Mouse (Mus musculus): ENCODE results near the gene Tfam.

Tfam gene

DNA sequence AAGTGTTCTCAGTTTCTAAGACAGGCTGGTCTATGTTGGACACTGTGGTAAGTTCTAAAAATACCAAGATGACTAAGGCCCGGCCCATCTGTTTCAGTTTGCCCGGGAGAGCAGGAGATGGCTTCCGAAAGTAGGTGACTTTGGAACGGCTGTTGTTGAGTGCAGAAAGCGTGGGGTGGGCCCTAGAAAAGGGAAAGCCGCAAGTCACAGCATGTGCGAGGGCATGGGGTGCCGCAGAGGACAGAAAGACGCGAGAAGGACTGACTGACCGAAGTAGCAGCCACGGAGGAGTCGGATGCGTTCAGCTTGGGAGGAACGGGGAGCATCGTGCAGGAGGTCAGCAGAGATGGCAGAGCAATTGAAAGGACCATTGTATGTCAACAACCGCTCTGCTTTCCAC, 12.4 kb upstream of the Tfam start:
- Histone ChIP-seq H3K27me3 (ENCODE audit: control insufficient read depth, insufficient read depth, low read length, poor library complexity, severe bottlenecking) (no peaks in the 10 kb centered on the region), H3K36me3 (ENCODE audit: control insufficient read depth, insufficient read depth, low read length, poor library complexity, severe bottlenecking) (peaks cover 4% of the 10 kb centered on the region; the same call in 1 of the 2 replicates)
- no peak for DNase-seq (ENCODE audit: low read depth, low spot score)

GRCm38 (mm10) chr10:71249086-71249880, 11.2 kb upstream of the Tfam start:
- no peaks in the 10 kb centered on the region for H3K36me3 ChIP-seq (ENCODE audit: control insufficient read depth, insufficient read depth, low read length, poor library complexity, severe bottlenecking)
- no peak for DNase-seq (ENCODE audit: low read depth, low spot score)
- H3K27me3 ChIP-seq (ENCODE audit: control insufficient read depth, insufficient read depth, low read length, poor library complexity, severe bottlenecking): no peaks in the 10 kb centered on the region

DNA sequence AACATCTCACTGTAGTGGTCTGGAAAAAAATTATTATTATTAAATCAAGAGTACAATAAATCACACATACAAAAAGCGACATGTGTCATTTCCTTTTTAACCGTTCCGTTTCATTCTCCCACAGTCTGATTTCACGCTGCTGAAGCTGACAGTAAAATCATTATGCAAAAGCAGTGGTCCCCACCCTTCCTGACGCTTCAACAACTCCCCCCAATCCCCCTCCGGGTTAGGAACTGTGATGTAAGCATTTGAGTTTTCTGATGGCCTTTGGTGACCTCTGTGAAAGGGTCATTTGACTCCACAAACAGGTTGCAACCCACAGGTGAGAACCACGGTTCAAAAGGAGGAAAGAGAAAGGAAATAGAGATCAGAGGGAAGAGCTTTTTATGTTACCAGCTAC, 8.9 kb upstream of the Tfam start:
- DNase-seq (ENCODE audit: low read depth, low spot score): peak; percentile 82
- Histone ChIP-seq H3K36me3 (ENCODE audit: control insufficient read depth, insufficient read depth, low read length, poor library complexity, severe bottlenecking) (no peaks in the 10 kb centered on the region), H3K27me3 (ENCODE audit: control insufficient read depth, insufficient read depth, low read length, poor library complexity, severe bottlenecking) (no peaks in the 10 kb centered on the region)

DNA sequence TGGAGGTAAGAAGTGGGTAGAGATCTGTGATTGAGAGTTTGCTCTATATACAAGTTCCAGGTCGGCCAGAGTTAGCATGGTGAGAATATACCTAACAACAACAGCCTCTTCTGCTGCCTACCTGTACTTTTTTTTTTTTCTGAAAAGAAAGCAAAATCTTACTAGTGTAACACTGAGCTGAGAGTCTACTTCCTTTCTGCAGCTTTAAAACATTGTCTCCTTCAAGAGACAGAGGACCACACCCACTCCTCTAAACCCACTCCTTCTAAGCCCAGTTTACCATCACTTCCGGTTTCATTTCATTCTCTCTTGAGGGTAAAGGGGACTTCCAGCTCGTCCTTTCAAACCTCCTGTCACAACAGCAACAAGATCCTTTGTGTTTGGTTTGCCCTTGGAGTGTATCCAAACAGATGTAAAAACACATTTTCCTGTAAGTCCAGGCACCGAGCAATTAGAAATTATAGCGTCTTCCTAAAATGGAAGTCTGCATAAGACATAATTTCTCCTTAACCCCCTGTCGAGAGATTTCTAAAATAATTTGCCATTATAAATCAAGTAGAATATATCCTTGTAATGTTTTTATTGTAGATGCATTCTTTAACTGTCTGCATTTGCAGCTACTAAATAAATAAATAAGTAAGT, 1.5 kb upstream of the Tfam start:
- Histone ChIP-seq H3K27me3 (ENCODE audit: control insufficient read depth, insufficient read depth, low read length, poor library complexity, severe bottlenecking) (no peaks in the 10 kb centered on the region), H3K36me3 (ENCODE audit: control insufficient read depth, insufficient read depth, low read length, poor library complexity, severe bottlenecking) (peaks cover 5% of the 10 kb centered on the region)
- DNase-seq (ENCODE audit: low read depth, low spot score): peak; percentile 91

GRCm38 (mm10) chr10:71237516-71238239, 402 bp downstream of the Tfam start:
- H3K36me3 ChIP-seq (ENCODE audit: control insufficient read depth, insufficient read depth, low read length, poor library complexity, severe bottlenecking): peaks cover 7% of the 10 kb centered on the region
- no peaks in the 10 kb centered on the region for H3K27me3 ChIP-seq (ENCODE audit: control insufficient read depth, insufficient read depth, low read length, poor library complexity, severe bottlenecking)
- DNase-seq (ENCODE audit: low read depth, low spot score): peak; percentile 95

- DNase-seq (ENCODE audit: low read depth, low spot score): no peak
- H3K36me3 ChIP-seq (ENCODE audit: control insufficient read depth, insufficient read depth, low read length, poor library complexity, severe bottlenecking): peaks cover 9% of the 10 kb centered on the region
Measured at GRCm38 (mm10) chr10:71234071-71234470, 4.0 kb downstream of the Tfam start.

DNA sequence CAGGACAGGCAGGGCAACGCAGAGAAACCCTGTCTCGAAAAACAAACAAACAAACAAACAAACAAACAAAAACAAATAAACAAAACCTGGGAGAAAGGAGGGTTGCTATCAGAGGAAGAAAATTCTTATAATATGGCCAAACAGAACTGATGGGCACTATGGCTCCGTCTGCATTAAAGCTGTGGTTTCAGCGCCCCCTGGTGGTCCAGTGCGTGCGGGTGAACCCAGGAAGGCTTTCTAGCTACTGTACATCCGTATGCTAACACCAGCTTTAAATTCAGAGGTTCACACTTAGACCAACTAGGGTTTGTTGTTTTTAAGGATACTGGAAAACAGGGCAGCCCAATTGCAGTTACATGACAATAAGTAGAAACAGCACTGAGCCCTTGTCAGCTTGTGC, 12.2 kb downstream of the Tfam start:
- peaks cover 12% of the 10 kb centered on the region for H3K36me3 ChIP-seq (ENCODE audit: control insufficient read depth, insufficient read depth, low read length, poor library complexity, severe bottlenecking)
- peak; percentile 79 for DNase-seq (ENCODE audit: low read depth, low spot score)
- H3K27me3 ChIP-seq (ENCODE audit: control insufficient read depth, insufficient read depth, low read length, poor library complexity, severe bottlenecking): no peaks in the 10 kb centered on the region

More at GRCm38 (mm10) chr10:71234071-71234470, 4.0 kb downstream of the Tfam start:
- H3K27me3 ChIP-seq (ENCODE audit: control insufficient read depth, insufficient read depth, low read length, poor library complexity, severe bottlenecking): no peaks in the 10 kb centered on the region

DNA sequence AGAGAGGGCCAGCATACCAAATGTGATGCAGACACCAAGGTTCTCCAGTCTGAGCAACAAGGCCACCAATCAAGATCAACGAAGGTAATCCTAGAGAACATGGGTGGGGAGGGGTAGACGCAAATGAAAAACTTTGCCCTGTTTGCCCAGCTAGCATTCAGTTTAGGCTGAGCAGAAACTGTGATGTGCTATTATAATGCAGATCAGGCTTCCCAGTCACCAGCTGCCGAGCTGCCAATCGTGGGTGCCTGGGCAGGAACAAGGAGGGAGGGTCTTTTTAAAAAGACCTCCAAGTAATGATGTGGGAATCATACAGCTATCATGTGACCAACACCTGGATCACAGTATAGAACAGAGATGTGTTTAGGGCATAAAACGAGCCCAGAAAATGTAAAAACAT, 15.0 kb downstream of the Tfam start:
- DNase-seq (ENCODE audit: low read depth, low spot score): no peak
- peaks cover 8% of the 10 kb centered on the region for H3K36me3 ChIP-seq (ENCODE audit: control insufficient read depth, insufficient read depth, low read length, poor library complexity, severe bottlenecking)

GRCm38 (mm10) chr10:71222639-71223038, 15.4 kb downstream of the Tfam start:
- no peaks in the 10 kb centered on the region for H3K27me3 ChIP-seq (ENCODE audit: control insufficient read depth, insufficient read depth, low read length, poor library complexity, severe bottlenecking)
- DNase-seq (ENCODE audit: low read depth, low spot score): no peak
- H3K36me3 ChIP-seq (ENCODE audit: control insufficient read depth, insufficient read depth, low read length, poor library complexity, severe bottlenecking): peaks cover 8% of the 10 kb centered on the region

More for the DNA sequence above, 15.0 kb downstream of the Tfam start:
- H3K27me3 ChIP-seq (ENCODE audit: control insufficient read depth, insufficient read depth, low read length, poor library complexity, severe bottlenecking): no peaks in the 10 kb centered on the region

- H3K27me3 ChIP-seq (ENCODE audit: control insufficient read depth, insufficient read depth, low read length, poor library complexity, severe bottlenecking): no peaks in the 10 kb centered on the region
- H3K36me3 ChIP-seq (ENCODE audit: control insufficient read depth, insufficient read depth, low read length, poor library complexity, severe bottlenecking): no peaks in the 10 kb centered on the region; the same call in 1 of the 2 replicates
- DNase-seq (ENCODE audit: low read depth, low spot score): peak; percentile 80
Measured at GRCm38 (mm10) chr10:71218228-71218892, 19.7 kb downstream of the Tfam start.

- no peak for DNase-seq (ENCODE audit: low read depth, low spot score)
- Histone ChIP-seq H3K27me3 (ENCODE audit: control insufficient read depth, insufficient read depth, low read length, poor library complexity, severe bottlenecking) (no peaks in the 10 kb centered on the region), H3K36me3 (ENCODE audit: control insufficient read depth, insufficient read depth, low read length, poor library complexity, severe bottlenecking) (no peaks in the 10 kb centered on the region)
Measured at GRCm38 (mm10) chr10:71215996-71216395, 22.1 kb downstream of the Tfam start.

DNA sequence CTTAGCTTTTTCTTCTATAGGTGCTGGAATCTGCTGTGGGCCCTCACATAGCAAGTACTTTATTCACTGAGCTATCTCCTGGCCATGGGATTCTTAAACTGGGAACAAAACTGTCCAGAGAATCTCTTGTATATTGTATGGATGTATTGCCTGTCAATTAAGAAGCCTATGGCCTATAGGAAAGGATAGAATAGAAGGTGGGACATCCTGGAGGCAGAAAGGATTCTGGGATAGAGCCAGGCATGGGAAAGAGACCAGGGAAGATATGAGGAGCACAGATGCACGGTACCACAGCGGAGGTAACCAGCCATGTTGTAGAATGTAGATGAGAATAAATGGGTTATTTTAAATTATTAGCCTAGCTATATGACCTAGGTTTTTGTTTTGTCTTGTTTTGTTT, 36.6 kb downstream of the Tfam start:
- no peak for DNase-seq (ENCODE audit: low read depth, low spot score)
- H3K27me3 ChIP-seq (ENCODE audit: control insufficient read depth, insufficient read depth, low read length, poor library complexity, severe bottlenecking): no peaks in the 10 kb centered on the region
- no peaks in the 10 kb centered on the region for H3K36me3 ChIP-seq (ENCODE audit: control insufficient read depth, insufficient read depth, low read length, poor library complexity, severe bottlenecking)

DNA sequence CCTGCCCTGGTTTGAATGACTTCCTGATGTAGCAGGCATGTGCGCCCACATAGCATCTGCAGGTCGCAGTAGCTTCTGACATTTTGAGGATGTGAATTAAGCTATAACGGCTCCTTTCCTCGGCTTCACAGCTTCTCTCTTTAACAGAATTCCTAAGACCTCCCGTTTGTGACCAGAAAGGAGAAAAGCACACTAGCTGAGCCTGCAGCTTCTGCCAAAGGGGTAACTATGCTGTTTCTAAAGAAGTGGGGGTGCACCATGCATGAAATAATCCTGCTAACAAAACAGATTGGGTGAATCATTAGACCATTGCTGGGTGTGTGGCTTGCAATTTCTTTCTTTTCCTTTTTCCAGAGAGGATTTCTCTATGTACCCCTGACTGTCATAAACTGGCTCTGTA, 37.1 kb downstream of the Tfam start:
- Histone ChIP-seq H3K27me3 (ENCODE audit: control insufficient read depth, insufficient read depth, low read length, poor library complexity, severe bottlenecking) (no peaks in the 10 kb centered on the region), H3K36me3 (ENCODE audit: control insufficient read depth, insufficient read depth, low read length, poor library complexity, severe bottlenecking) (no peaks in the 10 kb centered on the region)
- DNase-seq (ENCODE audit: low read depth, low spot score): no peak

- no peaks in the 10 kb centered on the region for H3K36me3 ChIP-seq (ENCODE audit: control insufficient read depth, insufficient read depth, low read length, poor library complexity, severe bottlenecking)
Measured at GRCm38 (mm10) chr10:71198676-71199075, 39.4 kb downstream of the Tfam start.

More at GRCm38 (mm10) chr10:71198676-71199075, 39.4 kb downstream of the Tfam start:
- DNase-seq (ENCODE audit: low read depth, low spot score): no peak
- H3K27me3 ChIP-seq (ENCODE audit: control insufficient read depth, insufficient read depth, low read length, poor library complexity, severe bottlenecking): no peaks in the 10 kb centered on the region
